Mouse (Mus musculus) neural tube, embryonic 11.5 days (tissue): ENCODE data around the gene Bbs7. TPM values are rescaled to one million over a fixed set of nuclear protein-coding genes. Genes with fewer than 3 reads are reported as not detected.

Experiments used
- ATAC-seq: fragments of 200-750 bp; cut with Nextera tagmentation; 2 replicates; pipeline ENCODE4 v1.8.0; 2017; ENCODE audit warnings: moderate number of reproducible peaks, mild to moderate bottlenecking, moderate TSS enrichment, moderate library complexity; ENCODE audit not compliant: insufficient read depth, low FRiP score, low TSS enrichment
- DNase-seq: peaks from one replicate; pipeline ENCODE4 v3.0.0-alpha.2; 2015; ENCODE audit warnings: low spot score
- H3K27ac ChIP-seq: fragments of 300-500 bp; sonication (generic); 2 replicates; pipeline ENCODE4 v1.5.1; 2014; ENCODE audit warnings: low read depth, mild to moderate bottlenecking, low read length
- H3K27me3 ChIP-seq: fragments of 300-500 bp; sonication (generic); 2 replicates; pipeline ENCODE4 v1.6.1; 2014; ENCODE audit warnings: mild to moderate bottlenecking, low read length, mixed read lengths; ENCODE audit not compliant: control insufficient read depth, insufficient read depth
- H3K36me3 ChIP-seq: fragments of 300-500 bp; sonication (generic); 2 replicates; pipeline ENCODE4 v1.6.1; 2014; ENCODE audit warnings: mild to moderate bottlenecking, low read length, moderate library complexity, mixed read lengths; ENCODE audit not compliant: control insufficient read depth, insufficient read depth
- H3K4me1 ChIP-seq: fragments of 300-500 bp; sonication (generic); 2 replicates; pipeline ENCODE4 v1.6.1; 2014; ENCODE audit warnings: low read length, mixed read lengths; ENCODE audit not compliant: control insufficient read depth, insufficient read depth
- H3K4me2 ChIP-seq: fragments of 300-500 bp; sonication (generic); 2 replicates; pipeline ENCODE4 v1.6.1; 2014; ENCODE audit warnings: low read depth, mild to moderate bottlenecking, moderate library complexity
- H3K4me3 ChIP-seq: fragments of 300-500 bp; sonication (generic); 2 replicates; pipeline ENCODE4 v1.5.1; 2014; ENCODE audit warnings: low read depth, low read length
- H3K9ac ChIP-seq: fragments of 300-500 bp; sonication (generic); 2 replicates; pipeline ENCODE4 v1.6.1; 2014; ENCODE audit warnings: mild to moderate bottlenecking, low read length
- H3K9me3 ChIP-seq: fragments of 300-500 bp; sonication (generic); 2 replicates; pipeline ENCODE4 v1.6.1; 2016; ENCODE audit warnings: low read length; ENCODE audit not compliant: control insufficient read depth
- WGBS: fragments of 180-500 bp; shearing (Covaris S2); extraction: QIAGEN DNeasy Blood & Tissue Kit; methylation state at CpG from one replicate; pipeline ENCODE4 v1.1.7; 2014; 5-methylcytosine and 5-hydroxymethylcytosine counted together
- polyA plus RNA-seq: library from polyadenylated mRNA; unstranded; fragments of >200 nt; fragmentation: Nextera tagmentation; extraction: Ambion mirVana; gene quantifications from 2 replicates; pipeline ENCODE4 v1.2.1, GENCODE M21; 2014

Gene Bbs7
- polyA plus RNA-seq, 1 experiment from 2014 or later, result 17.3 TPM

DNA sequence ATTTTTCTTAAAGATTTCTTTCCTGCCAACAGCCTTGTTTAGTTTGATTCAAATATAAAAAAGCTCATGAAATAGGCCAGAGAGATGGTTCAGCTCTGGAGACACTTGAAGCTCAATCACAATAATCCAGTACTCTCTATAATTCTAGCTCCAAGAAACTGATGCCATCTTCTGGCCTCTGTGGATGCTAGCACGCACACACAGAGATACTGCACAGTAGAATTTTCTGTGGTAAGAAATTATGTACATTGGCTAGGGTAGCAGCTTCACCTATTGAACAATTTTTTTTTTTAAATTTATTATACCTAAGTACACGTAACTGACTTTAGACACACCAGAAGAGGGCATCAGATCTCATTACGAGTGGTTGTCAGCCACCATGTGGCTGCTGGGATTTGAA lies 49.6 kb downstream of the Bbs7 start:
- WGBS, result 88% methylated on average over 3 of the region's 3 CpGs
- no peak overlapping the region for H3K4me3 ChIP-seq

DNA sequence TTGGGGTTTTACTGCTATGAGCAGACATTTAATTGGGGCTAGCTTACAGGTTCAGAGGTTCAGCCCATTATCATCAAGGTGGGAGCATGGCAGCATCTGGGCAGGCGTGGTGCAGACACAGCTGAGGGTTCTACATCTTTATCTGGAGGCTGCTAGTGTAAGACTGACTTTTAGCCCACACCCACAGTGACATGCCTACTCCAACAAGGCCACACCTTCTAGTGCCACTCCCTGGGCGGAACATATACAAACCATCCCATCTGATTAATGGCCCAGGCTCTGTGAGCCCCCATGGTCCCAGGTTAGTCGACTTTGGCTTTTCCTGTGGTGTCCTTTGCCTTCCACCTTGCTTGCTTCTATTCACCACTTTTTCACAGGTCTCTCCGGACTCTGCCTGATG lies 53.7 kb downstream of the Bbs7 start:
- H3K36me3 ChIP-seq, result peaks cover 8% of the 10 kb centered on the region
- no peak overlapping the region for H3K4me3 ChIP-seq
- ATAC-seq (no peak), DNase-seq (no peak)
- H3K9ac ChIP-seq, result no peak overlapping the region
- no peaks in the 10 kb centered on the region for H3K27me3 ChIP-seq
- no peaks in the 10 kb centered on the region for H3K4me1 ChIP-seq
- H3K27ac ChIP-seq, result no peak overlapping the region
- no peaks in the 10 kb centered on the region for H3K9me3 ChIP-seq
- WGBS, result 88% methylated on average over 4 of the region's 4 CpGs
- no peak overlapping the region for H3K4me2 ChIP-seq

More for the DNA sequence above, 49.6 kb downstream of the Bbs7 start:
- Histone ChIP-seq H3K9me3 (no peaks in the 10 kb centered on the region), H3K4me2 (no peak overlapping the region), H3K4me1 (no peaks in the 10 kb centered on the region), H3K27me3 (no peaks in the 10 kb centered on the region), H3K9ac (no peak overlapping the region), H3K36me3 (peaks cover 20% of the 10 kb centered on the region), H3K27ac (no peak overlapping the region)
- DNase-seq, result no peak
- no peak for ATAC-seq

DNA sequence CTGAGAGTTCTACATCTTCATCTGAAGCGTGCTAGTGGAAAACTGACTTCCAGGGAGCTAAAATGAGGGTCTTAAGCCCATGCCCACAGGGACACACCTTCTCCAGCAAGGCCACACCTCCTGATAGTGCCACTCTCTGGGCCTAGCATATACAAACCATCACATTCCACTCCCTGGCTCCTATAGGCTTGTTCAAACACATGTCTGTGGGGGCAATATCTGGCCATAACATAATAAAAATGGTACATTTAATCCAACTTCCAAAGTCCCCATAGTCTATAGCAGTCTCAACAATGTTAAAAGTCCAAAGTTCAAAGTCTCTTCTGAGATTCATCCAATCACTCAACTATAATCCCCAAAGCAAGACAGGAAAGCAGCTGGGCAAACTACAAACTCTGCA lies 55.7 kb downstream of the Bbs7 start:
- ATAC-seq, result no peak
- DNase-seq, result no peak

DNA sequence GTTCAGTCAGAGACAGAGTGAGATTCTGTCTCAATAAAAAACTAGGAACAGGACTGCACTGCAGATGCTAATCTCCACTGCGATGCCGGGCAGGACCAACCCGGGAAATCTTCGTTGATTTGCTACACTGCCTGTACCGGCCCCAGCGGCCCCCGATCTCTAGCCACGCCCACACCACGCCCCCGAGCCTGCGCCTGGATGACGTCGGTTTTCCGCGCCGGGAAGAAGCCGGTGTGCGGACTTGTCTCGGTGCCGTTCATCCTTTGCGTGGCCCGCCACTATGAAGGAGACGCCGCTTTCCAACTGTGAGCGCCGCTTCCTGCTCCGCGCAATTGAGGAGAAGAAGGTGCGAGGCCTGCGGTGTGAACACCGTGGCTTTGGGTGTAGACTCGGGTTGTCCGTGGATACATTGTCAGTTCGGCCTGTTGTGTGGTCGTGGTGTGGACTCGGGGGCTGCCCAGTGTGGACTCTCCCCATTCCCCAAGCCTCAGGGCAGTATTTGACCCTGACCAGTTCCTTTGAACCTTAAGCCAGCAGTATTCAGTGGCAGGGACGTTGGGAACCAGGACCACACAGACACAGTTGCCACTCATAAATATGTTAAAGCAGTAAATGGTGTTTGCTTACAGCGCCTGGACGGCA lies 60.8 kb downstream of the Bbs7 start, which contains the start of gene Exosc9:
Gene Exosc9 (plus strand): TSS at position 201 of the 642 bp plus-strand sequence.
- under 1% methylated on average over 39 of the region's 39 CpGs for WGBS
- ATAC-seq, result peak; percentile 94
- peak within 1 kb of the TSS; percentile 78 for H3K27ac ChIP-seq

More for the DNA sequence above, 55.7 kb downstream of the Bbs7 start:
- Histone ChIP-seq H3K27ac (no peak overlapping the region), H3K4me2 (no peak overlapping the region), H3K27me3 (no peaks in the 10 kb centered on the region), H3K9me3 (no peaks in the 10 kb centered on the region), H3K4me1 (no peaks in the 10 kb centered on the region; the same call in 1 of the 2 replicates), H3K9ac (no peak overlapping the region), H3K36me3 (peaks cover 6% of the 10 kb centered on the region), H3K4me3 (no peak overlapping the region)
- WGBS, result 90% methylated on average over 1 of the region's 1 CpGs

DNA sequence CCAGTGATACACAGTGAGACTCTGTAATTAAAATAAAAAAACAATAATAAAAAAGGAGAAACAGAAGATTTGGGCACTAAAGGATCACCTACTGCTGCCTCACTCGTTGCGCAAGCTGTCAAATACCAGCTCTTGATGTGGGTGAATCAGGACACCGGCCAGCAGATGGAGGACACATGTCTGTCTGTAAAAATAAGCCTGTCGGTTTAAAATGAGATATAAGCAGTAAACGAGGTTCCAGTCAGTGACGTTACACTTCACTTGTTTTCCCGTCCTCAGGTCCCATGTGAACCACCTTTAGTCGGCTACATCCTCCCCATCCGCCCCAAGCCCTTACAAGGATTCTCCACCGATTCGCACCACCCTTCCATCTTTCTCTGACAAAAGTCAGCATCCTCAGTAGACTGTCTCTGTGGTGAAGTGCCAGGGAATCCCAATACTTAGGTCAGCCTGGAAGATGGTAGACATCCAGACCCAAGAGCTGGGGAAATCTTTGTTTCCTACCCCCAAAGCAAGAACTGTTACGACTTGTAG lies 61.4 kb downstream of the Bbs7 start:
- Histone ChIP-seq H3K4me1 (peaks cover 4% of the 10 kb centered on the region; the same call in 1 of the 2 replicates), H3K4me2 (peak overlapping the region; percentile 78), H3K4me3 (peak overlapping the region; percentile 89), H3K9ac (peak overlapping the region; percentile 73), H3K36me3 (peaks cover 3% of the 10 kb centered on the region), H3K27me3 (no peaks in the 10 kb centered on the region), H3K27ac (peak overlapping the region; percentile 78), H3K9me3 (no peaks in the 10 kb centered on the region)
- DNase-seq (no peak), ATAC-seq (peak; percentile 40)
- WGBS, result 20% methylated on average over 12 of the region's 12 CpGs

More for the DNA sequence above, 60.8 kb downstream of the Bbs7 start, which contains the start of gene Exosc9:
- peak within 1 kb of the TSS; percentile 89 for H3K4me3 ChIP-seq
- H3K9ac ChIP-seq, result peak within 1 kb of the TSS; percentile 73
- H3K9me3 ChIP-seq, result no peaks in the 10 kb centered on the region
- no peaks in the 10 kb centered on the region for H3K27me3 ChIP-seq
- peak within 1 kb of the TSS; percentile 78 for H3K4me2 ChIP-seq
- peaks cover 4% of the 10 kb centered on the region; the same call in 1 of the 2 replicates for H3K4me1 ChIP-seq
- peak; percentile 97 for DNase-seq
- H3K36me3 ChIP-seq, result peaks cover 3% of the 10 kb centered on the region

DNA sequence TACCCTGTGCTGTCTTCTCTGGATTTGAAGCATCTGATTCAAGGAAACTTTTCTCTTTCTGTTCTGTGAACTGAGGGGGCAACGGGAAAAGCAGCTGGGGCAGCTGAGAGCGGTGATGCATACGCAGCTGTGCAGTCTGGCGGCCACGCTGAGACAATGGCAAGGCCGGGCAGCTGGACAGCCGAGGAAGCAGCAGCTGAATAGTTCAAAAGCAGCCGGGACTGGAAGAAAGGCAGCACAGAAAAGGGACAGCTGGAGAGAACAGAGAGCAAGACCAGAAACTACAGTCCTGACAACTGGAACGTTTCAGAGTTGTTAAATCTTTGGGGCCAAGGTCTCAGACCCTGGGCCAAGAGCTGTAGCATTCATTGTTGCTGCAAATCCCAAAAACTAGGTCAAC lies 61.9 kb downstream of the Bbs7 start:
- 12% methylated on average over 9 of the region's 9 CpGs for WGBS
- DNase-seq, result peak; percentile 72
- H3K4me2 ChIP-seq, result peak overlapping the region; percentile 78
- peak overlapping the region; percentile 89 for H3K4me3 ChIP-seq
- H3K4me1 ChIP-seq, result peaks cover 4% of the 10 kb centered on the region; the same call in 1 of the 2 replicates
- peak; percentile 56; the same call in 1 of the 2 replicates for ATAC-seq
- H3K27ac ChIP-seq, result peak overlapping the region; percentile 78
- H3K36me3 ChIP-seq, result peaks cover 3% of the 10 kb centered on the region
- peak overlapping the region; percentile 73 for H3K9ac ChIP-seq
- no peaks in the 10 kb centered on the region for H3K9me3 ChIP-seq
- no peaks in the 10 kb centered on the region for H3K27me3 ChIP-seq

DNA sequence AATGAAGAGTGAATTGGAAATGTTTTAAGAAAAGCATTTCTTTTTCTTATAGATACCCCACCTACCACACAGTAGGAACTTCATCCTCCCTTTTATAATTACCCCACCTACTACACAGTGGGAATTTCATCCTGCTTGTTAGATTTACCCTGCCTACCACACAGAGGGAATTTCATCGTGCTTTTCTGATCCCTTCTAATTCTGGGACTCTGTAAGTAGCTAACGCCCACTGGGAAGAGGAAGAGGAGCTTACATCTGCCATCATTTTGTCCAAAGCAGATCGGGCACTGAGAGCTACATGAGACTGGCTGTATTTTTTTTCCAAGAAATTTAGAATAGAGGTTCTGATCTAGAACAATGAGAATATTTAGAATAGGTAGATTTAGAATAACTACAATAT lies 68.3 kb downstream of the Bbs7 start:
- Histone ChIP-seq H3K4me1 (no peaks in the 10 kb centered on the region), H3K4me2 (no peak overlapping the region), H3K9me3 (no peaks in the 10 kb centered on the region), H3K9ac (no peak overlapping the region), H3K27me3 (no peaks in the 10 kb centered on the region), H3K27ac (no peak overlapping the region), H3K36me3 (no peaks in the 10 kb centered on the region), H3K4me3 (no peak overlapping the region)
- ATAC-seq (no peak), DNase-seq (no peak)
- WGBS, result 78% methylated on average over 3 of the region's 3 CpGs

DNA sequence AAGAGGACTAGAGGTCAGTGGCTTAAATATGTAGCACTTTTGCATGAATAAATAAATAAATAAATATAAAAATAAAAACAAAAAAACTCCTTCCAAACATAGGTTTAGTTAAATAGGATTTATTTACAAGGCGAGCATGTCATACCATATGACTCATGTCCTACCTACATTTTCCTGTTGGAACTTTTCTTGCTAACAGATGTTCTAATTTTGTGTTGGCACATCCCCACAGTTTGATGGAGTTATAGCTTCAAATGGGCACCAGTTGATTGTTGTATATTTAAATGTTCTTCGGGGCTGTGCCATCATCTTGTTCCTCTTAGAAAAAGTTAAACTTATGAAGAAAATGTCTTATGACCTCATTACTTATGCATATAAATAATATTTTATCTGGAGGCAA lies 71.9 kb downstream of the Bbs7 start:
- Histone ChIP-seq H3K4me3 (no peak overlapping the region), H3K4me1 (no peaks in the 10 kb centered on the region), H3K27ac (no peak overlapping the region), H3K4me2 (no peak overlapping the region), H3K9ac (no peak overlapping the region), H3K27me3 (no peaks in the 10 kb centered on the region), H3K36me3 (no peaks in the 10 kb centered on the region), H3K9me3 (no peaks in the 10 kb centered on the region)
- WGBS, result 90% methylated on average over 2 of the region's 2 CpGs
- ATAC-seq (no peak), DNase-seq (no peak)

DNA sequence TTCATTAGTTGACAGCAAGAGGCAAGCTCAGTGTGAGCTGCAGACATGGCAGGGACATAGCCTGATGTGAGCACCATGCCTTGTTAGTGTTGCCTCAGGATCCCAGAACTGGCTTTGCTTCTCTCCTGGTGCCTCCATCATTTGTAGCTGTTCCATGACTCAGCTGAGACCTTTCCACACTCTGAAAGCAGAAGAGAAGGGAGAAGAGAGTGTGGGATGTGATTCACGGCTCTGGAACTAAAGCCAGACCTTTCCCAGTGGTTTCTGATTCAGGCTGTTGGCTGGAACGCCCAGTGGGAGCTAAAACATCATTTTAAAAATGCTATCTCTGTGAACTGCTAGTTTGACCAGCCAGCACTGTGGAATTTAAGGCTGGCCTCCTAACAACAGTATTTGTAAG lies 72.5 kb downstream of the Bbs7 start:
- no peak overlapping the region for H3K4me3 ChIP-seq
- no peaks in the 10 kb centered on the region for H3K27me3 ChIP-seq
- no peaks in the 10 kb centered on the region for H3K9me3 ChIP-seq
- no peak overlapping the region for H3K27ac ChIP-seq
- no peak overlapping the region for H3K4me2 ChIP-seq
- ATAC-seq (no peak), DNase-seq (no peak)
- H3K4me1 ChIP-seq, result no peaks in the 10 kb centered on the region
- no peak overlapping the region for H3K9ac ChIP-seq
- no peaks in the 10 kb centered on the region for H3K36me3 ChIP-seq
- WGBS, result 74% methylated on average over 2 of the region's 2 CpGs
